Mouse (Mus musculus) v-Abl transformed pro-B cells (cell line): ENCODE results near the gene Mrpl57.

Experiments used
- in situ Hi-C, 2 experiments: fragments of 400-800 bp; cut with MboI; formaldehyde crosslinking; loops; one replicate each; pipeline ENCODE4 v1.15.1; 2025; ENCODE audit not compliant: unreplicated experiment in 2 of 2

Gene Mrpl57

DNA sequence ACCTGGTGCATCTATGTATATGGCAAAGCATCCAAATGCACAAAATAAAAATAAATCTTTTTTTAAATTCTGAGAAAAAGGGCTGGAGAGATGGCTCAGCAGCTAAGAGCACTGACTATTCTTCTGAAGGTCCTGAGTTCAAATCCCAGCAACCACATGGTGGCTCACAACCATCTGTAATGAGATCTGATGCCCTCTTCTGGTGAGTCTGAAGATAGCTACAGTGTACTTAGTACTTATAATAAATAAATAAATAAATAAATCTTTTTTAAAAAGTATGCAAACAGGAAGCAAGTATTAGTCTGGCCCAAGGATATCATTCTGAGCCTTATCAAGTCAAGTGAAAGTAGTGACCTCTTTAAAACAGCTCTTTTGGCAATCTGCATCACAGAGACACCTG is 30.0 kb downstream of the Mrpl57 start:
- in situ Hi-C loops = loop anchor here (5.0 to 25.0 kb wide), 2 partner anchors 61 to 969 kb away; partner anchors contain the start of gene Zmym2 (in 1 of the 2)

DNA sequence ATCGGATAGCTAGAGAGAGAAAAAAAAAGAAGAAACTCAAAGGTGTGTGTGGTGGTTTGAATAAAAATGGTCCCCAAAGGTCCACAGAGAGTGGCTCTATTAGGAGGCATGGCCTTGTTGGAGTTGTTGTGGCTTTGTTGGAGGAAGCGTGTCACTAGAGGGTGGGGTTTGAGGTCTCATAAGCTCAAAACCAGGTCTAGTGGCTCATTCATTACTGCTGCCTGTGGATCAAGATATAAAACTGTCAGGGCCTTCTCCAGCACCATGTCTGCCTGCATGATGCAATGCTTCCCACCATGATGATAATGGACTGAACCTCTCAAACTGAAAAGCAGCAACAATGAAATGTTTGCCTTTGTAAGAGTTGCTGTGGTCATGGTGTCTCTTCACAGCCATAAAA is 32.6 kb downstream of the Mrpl57 start:
- in situ Hi-C loops = loop anchor here (5.0 to 25.0 kb wide), 2 partner anchors 59 to 971 kb away; partner anchors contain the start of gene Zmym2 (in 1 of the 2)

DNA sequence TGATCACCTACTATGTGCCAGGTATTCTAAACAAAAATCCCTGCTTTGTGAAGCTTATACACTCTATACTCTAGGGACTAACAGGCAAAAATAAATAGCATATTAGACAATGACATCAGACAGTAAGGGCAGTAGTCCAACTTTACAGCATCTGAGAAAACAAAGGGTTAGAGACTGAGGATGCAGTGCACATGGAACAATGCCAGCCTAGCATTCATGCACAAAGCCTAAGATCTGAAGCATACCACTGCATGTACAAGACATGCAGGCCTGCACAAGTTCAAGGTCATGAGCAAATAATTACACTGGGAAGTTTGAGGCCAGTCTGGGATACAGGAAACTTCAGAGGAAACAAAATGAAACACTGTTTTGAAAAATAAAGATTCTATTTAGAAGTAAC is 33.5 kb downstream of the Mrpl57 start:
- in situ Hi-C loops = loop anchor here (5.0 to 25.0 kb wide), 2 partner anchors 58 to 972 kb away; partner anchors contain the start of gene Zmym2 (in 1 of the 2)

DNA sequence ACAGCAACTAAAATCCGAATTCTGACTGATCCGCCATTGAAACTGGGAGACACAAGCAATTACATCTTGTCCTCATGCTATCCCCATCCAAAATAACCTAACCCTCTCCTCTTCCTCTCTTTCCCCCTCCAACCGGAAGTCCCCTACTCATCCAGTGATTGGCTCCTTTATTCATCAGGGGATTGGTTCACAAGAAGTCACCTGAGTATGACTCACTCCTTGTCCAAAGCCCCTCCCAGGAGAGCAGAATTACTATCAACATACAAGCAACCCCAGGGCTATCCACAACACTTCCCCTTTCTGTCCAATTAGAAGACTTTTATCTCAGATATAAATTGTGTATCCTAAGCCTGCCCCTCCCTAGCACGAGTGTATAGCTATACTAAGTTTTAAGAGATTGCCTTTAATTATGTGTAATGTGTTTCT is 36.0 kb downstream of the Mrpl57 start:
- in situ Hi-C loops = loop anchor here in 1 of 2 experiments (25.0 kb wide), 1 partner anchor 975 kb away; the partner anchor contains the start of gene Zmym2

DNA sequence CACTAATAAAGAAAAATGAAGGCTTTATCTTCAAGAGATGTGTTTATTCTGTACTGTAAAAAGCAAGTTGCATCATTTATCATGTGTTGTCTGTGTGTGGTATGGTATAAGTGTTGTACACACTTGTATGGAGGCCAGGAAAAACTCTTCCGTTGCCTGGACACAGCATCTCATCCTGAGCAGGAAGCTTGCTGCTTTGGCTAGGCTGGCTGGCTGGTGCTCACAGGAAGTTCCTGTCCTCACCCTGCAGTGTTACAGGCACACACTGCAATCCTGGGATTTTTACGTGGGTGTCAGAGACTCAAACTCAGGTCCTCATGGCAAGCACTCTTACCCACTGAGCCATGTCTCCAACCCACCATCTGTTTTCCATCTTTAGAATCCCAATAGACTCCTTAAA is 37.1 kb downstream of the Mrpl57 start:
- in situ Hi-C loops = loop anchor here in 1 of 2 experiments (25.0 kb wide), 1 partner anchor 976 kb away; the partner anchor contains the start of gene Zmym2

DNA sequence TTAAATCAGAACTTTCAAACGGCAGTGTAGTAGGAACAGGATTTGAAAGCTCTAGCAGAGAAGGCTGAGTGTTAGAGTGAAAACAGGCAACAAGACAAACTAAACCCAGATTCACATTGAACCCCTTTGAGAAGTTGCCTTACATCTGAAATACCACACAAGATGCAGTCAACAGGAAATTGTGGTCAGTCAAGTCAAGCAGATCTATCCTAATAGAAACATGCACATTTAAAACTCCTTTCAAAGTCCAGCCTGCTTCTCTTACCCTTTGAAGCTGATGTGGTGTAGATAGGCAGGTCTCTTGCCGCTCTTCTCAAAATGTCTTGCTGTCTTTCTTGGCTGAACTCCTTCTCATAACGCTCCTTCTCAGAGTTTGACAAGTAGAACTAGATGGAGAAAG is 39.2 kb downstream of the Mrpl57 start:
- in situ Hi-C loops = loop anchor here in 1 of 2 experiments (25.0 kb wide), 1 partner anchor 978 kb away; the partner anchor contains the start of gene Zmym2

DNA sequence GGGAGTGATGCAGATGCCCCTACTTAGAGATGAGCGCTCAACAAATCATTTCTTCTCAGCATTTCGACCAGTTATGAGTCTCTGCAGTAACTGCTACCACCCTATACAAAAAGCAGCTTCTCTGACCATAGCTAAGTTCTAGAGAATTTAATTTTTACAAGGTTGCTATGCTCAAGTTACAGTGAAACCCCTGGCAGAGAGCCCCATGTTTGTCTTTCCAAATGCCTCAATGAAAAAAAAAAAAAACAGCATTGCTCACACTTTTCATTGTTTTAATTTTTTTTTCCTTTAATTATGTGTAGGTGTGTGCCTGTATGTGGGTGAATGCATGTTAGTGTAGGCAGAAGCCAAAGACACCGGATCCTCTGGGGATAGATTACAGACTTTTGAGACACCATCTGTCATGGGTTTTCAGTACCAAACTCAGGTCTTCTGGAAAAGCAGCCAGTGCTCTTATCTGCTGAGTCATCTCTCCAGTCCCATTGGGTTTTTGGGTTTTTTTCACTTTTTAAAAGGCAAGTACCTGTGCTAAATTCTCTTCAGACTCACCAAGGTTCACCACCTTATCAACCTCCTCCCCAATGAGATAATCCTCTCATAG is 40.7 kb downstream of the Mrpl57 start:
- in situ Hi-C loops = loop anchor here in 1 of 2 experiments (25.0 kb wide), 1 partner anchor 979 kb away; the partner anchor contains the start of gene Zmym2

DNA sequence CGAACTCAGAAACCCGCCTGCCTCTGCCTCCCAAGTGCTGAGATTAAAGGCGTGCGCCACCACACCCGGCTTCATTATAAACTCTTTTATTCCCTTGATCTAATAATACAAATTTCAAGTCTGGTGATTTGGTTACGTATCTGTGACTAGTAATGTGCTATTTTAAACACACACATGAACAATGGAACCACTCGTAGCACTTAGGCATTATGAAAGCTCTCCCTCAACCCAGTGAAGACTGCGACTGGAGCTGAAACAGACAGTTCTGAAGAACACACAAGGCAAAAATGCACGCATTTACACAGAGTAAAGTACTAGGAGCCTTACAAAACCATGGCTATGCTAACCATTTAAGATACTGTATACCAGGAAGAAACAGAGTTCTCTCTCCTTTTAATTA is 51.9 kb downstream of the Mrpl57 start:
- in situ Hi-C loops = no loop called here
